Mouse (Mus musculus): ENCODE measurements around the gene Lhb.

GRCm38 (mm10) chr7:45413864-45414739, 6.5 kb upstream of the Lhb start:
- no peak for TF ChIP-seq TCF12 (IDR thresholded peaks at IDR 0.05; ENCODE audit: insufficient read depth, poor library complexity, severe bottlenecking)
- TF ChIP-seq POLR2A (IDR thresholded peaks at IDR 0.05; ENCODE audit: insufficient read length, low read depth), result no peak
- no peak for TF ChIP-seq MAX (IDR thresholded peaks at IDR 0.05; ENCODE audit: low read depth)
- TF ChIP-seq MYOG (IDR thresholded peaks at IDR 0.05; ENCODE audit: control insufficient read depth in 1 of 3, insufficient read depth in 1 of 3, insufficient read length in 2 of 3, low read depth in 2 of 3), result no peak
- no peak for TF ChIP-seq CEBPB (IDR thresholded peaks at IDR 0.05; ENCODE audit: insufficient read depth, poor library complexity, severe bottlenecking)
- no peak for TF ChIP-seq SRF (IDR thresholded peaks at IDR 0.05; ENCODE audit: control insufficient read depth, insufficient read length, low read depth)
- TF ChIP-seq USF1 (IDR thresholded peaks at IDR 0.05; ENCODE audit: low read depth), result no peak
